Comparison of ENCODE assay signal across 12 mouse cellular contexts in genomic region chr13:41079859-41080258, GRCm38 (mm10). TPM values are rescaled to one million over a fixed set of nuclear protein-coding genes. Genes with fewer than 3 reads are reported as not detected.
A peak's percentile ranks its signal among the peaks of the same experiment; 100 is the strongest.
DNase-seq lines count a peak whose midpoint lies in the region; ATAC-seq and TF ChIP-seq lines count a peak whose summit lies in the region.
"Had no signal": no experiment of that assay in that cellular context is flagged by ENCODE, and none has a peak within 500 bp of the region (broad histone marks: within the 10 kb centered on the region; RNA-seq: fewer than 3 reads in every experiment).

No protein-coding gene starts in this region.

- H3K9me3 ChIP-seq in kidney, postnatal 0 days (replicated peaks; ENCODE audit: low read length) = no peaks in the 10 kb centered on the region
- no peaks in the 10 kb centered on the region for H3K9me3 ChIP-seq in forebrain, embryonic 14.5 days (replicated peaks; ENCODE audit: control insufficient read depth, low read length)
- H3K9me3 ChIP-seq in hindbrain, postnatal 0 days (ENCODE audit: low read length) = no peaks in the 10 kb centered on the region
- H3K9me3 ChIP-seq in neural tube, embryonic 14.5 days (ENCODE audit: control insufficient read depth, low read length) = no peaks in the 10 kb centered on the region

- no peak for ATAC-seq in kidney, postnatal 0 days (replicated peaks; ENCODE audit: low FRiP score, low read depth)
- no peak for ATAC-seq in forebrain, embryonic 14.5 days
- no peak for ATAC-seq in hindbrain, postnatal 0 days
- ATAC-seq in neural tube, embryonic 14.5 days (ENCODE audit: low read depth) = no peak

- 66% methylated on average over 5 of the region's 5 CpGs for WGBS in kidney, postnatal 0 days
- 48% methylated on average over 5 of the region's 5 CpGs for WGBS in forebrain, embryonic 14.5 days
- 57% methylated on average over 5 of the region's 5 CpGs for WGBS in hindbrain, postnatal 0 days
- WGBS in neural tube, embryonic 14.5 days = 61% methylated on average over 5 of the region's 5 CpGs

- no peak overlapping the region for H3K4me3 ChIP-seq in kidney, postnatal 0 days (replicated peaks; ENCODE audit: low read depth, low read length)
- no peak overlapping the region for H3K4me3 ChIP-seq in forebrain, embryonic 14.5 days (ENCODE audit: low read depth, low read length)
- H3K4me3 ChIP-seq in hindbrain, postnatal 0 days (ENCODE audit: low read length) = peak overlapping the region; percentile 52
- H3K4me3 ChIP-seq in neural tube, embryonic 14.5 days (ENCODE audit: low read depth, low read length) = peak overlapping the region; percentile 44; the same call in 1 of the 2 replicates

- no peak for TF ChIP-seq CTCF in kidney, postnatal 0 days (IDR thresholded peaks at IDR 0.05; ENCODE audit: low read depth)
- no peak for TF ChIP-seq CTCF in hindbrain, postnatal 0 days (IDR thresholded peaks at IDR 0.05; ENCODE audit: low read depth)

- no peaks in the 10 kb centered on the region for H3K36me3 ChIP-seq in kidney, postnatal 0 days (ENCODE audit: insufficient read depth, low read length)
- H3K36me3 ChIP-seq in forebrain, embryonic 14.5 days (ENCODE audit: control insufficient read depth, insufficient read depth, low read length) = no peaks in the 10 kb centered on the region
- no peaks in the 10 kb centered on the region for H3K36me3 ChIP-seq in hindbrain, postnatal 0 days (ENCODE audit: insufficient read depth, low read length)
- no peaks in the 10 kb centered on the region for H3K36me3 ChIP-seq in neural tube, embryonic 14.5 days (ENCODE audit: control insufficient read depth, insufficient read depth, low read length)

- 0 out of 2 replicates have a peak, but pooled peaks cover 3% of the 10 kb centered on the region for H3K27me3 ChIP-seq in kidney, postnatal 0 days (ENCODE audit: insufficient read depth, low read length)
- peaks cover 6% of the 10 kb centered on the region; the same call in 1 of the 2 replicates for H3K27me3 ChIP-seq in forebrain, embryonic 14.5 days (replicated peaks; ENCODE audit: control insufficient read depth, insufficient read depth, low read length)
- 0 out of 2 replicates have a peak, but pooled peaks cover 7% of the 10 kb centered on the region for H3K27me3 ChIP-seq in hindbrain, postnatal 0 days (ENCODE audit: insufficient read depth, low read length)
- H3K27me3 ChIP-seq in neural tube, embryonic 14.5 days (ENCODE audit: control insufficient read depth, insufficient read depth, low read length) = no peaks in the 10 kb centered on the region

- H3K27ac ChIP-seq in kidney, postnatal 0 days = no peak overlapping the region
- no peak overlapping the region for H3K27ac ChIP-seq in forebrain, embryonic 14.5 days (ENCODE audit: low read depth, low read length)
- H3K27ac ChIP-seq in hindbrain, postnatal 0 days = no peak overlapping the region
- H3K27ac ChIP-seq in neural tube, embryonic 14.5 days (ENCODE audit: low read depth, low read length) = no peak overlapping the region

- peak overlapping the region; percentile 75; the same call in 1 of the 2 replicates for H3K4me2 ChIP-seq in kidney, postnatal 0 days (ENCODE audit: low read length)
- peak overlapping the region; percentile 73; the same call in 1 of the 2 replicates for H3K4me2 ChIP-seq in forebrain, embryonic 14.5 days (ENCODE audit: low read length)
- H3K4me2 ChIP-seq in hindbrain, postnatal 0 days (ENCODE audit: low read depth, low read length) = peak overlapping the region; percentile 69
- peak overlapping the region; percentile 72; the same call in 1 of the 2 replicates for H3K4me2 ChIP-seq in neural tube, embryonic 14.5 days (ENCODE audit: low read depth, low read length)

- no peak for DNase-seq in kidney, postnatal 0 days (ENCODE audit: low spot score)
- no peak for DNase-seq in kidney, postnatal 36 days
- DNase-seq in forebrain, embryonic 14.5 days (ENCODE audit: low spot score) = no peak
- DNase-seq in hindbrain, postnatal 0 days (ENCODE audit: low spot score) = no peak
- DNase-seq in retina, embryonic 14.5 days (ENCODE audit: low spot score) = no peak
- DNase-seq in adrenal gland, postnatal 36 days = no peak

- 0 out of 2 replicates have a peak, but pooled peaks cover 4% of the 10 kb centered on the region for H3K4me1 ChIP-seq in kidney, postnatal 0 days (replicated peaks; ENCODE audit: insufficient read depth, low read length)
- H3K4me1 ChIP-seq in forebrain, embryonic 14.5 days (ENCODE audit: control insufficient read depth, insufficient read depth, low read length) = 0 out of 2 replicates have a peak, but pooled peaks cover 4% of the 10 kb centered on the region
- no peaks in the 10 kb centered on the region for H3K4me1 ChIP-seq in hindbrain, postnatal 0 days (ENCODE audit: insufficient read depth, low read length)
- H3K4me1 ChIP-seq in neural tube, embryonic 14.5 days (ENCODE audit: control insufficient read depth, insufficient read depth, low read length) = no peaks in the 10 kb centered on the region

- H3K9ac ChIP-seq in kidney, postnatal 0 days (ENCODE audit: low read depth, low read length) = no peak overlapping the region
- no peak overlapping the region for H3K9ac ChIP-seq in forebrain, embryonic 14.5 days (ENCODE audit: low read length)
- no peak overlapping the region for H3K9ac ChIP-seq in hindbrain, postnatal 0 days (replicated peaks; ENCODE audit: low read length)
- H3K9ac ChIP-seq in neural tube, embryonic 14.5 days (replicated peaks; ENCODE audit: low read depth, low read length) = no peak overlapping the region

RNA-seq across cellular contexts. Expression of gene Mak, which starts 0.4 kb away (rescaled TPM):
- 0.37 and 0.66 TPM in 2 replicates for polyA plus RNA-seq in kidney, postnatal 0 days (2015; fragmentation: Nextera tagmentation; extraction: Ambion mirVana)
- 1.2 and 1.8 TPM in 2 replicates for polyA plus RNA-seq in forebrain, embryonic 14.5 days (2014; fragmentation: Nextera tagmentation; extraction: Ambion mirVana)
- total RNA-seq in hindbrain, postnatal 0 days (2014; rRNA removed) = 0.18 and 1.2 TPM in 2 replicates
- polyA plus RNA-seq in hindbrain, postnatal 0 days (2015; fragmentation: Nextera tagmentation; extraction: Ambion mirVana) = 1.3 and 1.4 TPM in 2 replicates
- polyA plus RNA-seq in neural tube, embryonic 14.5 days (2014; fragmentation: Nextera tagmentation; extraction: Ambion mirVana) = 0.72 and 0.83 TPM in 2 replicates
- total RNA-seq in adrenal gland, postnatal 36 days (2021) = not detected
- total RNA-seq: common myeloid progenitor, adult 5-6 weeks; MEL had no signal

RNA-seq across cellular contexts. Expression of gene Gcm2, which starts 31.0 kb away (rescaled TPM):
- polyA plus RNA-seq in kidney, postnatal 0 days (2015; fragmentation: Nextera tagmentation; extraction: Ambion mirVana) = not detected in 2 replicates
- not detected in 2 replicates for polyA plus RNA-seq in forebrain, embryonic 14.5 days (2014; fragmentation: Nextera tagmentation; extraction: Ambion mirVana)
- total RNA-seq in hindbrain, postnatal 0 days (2014; rRNA removed) = not detected in 2 replicates
- not detected in 2 replicates for polyA plus RNA-seq in hindbrain, postnatal 0 days (2015; fragmentation: Nextera tagmentation; extraction: Ambion mirVana)
- polyA plus RNA-seq in neural tube, embryonic 14.5 days (2014; fragmentation: Nextera tagmentation; extraction: Ambion mirVana) = not detected in 2 replicates
- not detected for total RNA-seq in adrenal gland, postnatal 36 days (2021)
- total RNA-seq: adrenal gland, postnatal 10 days; common myeloid progenitor, adult 5-6 weeks; left cerebral cortex, postnatal 4 days; MEL had no signal
- polyA plus RNA-seq: urinary bladder, adult 2 months had no signal

RNA-seq across cellular contexts. Expression of gene Sycp2l, which starts 34.2 kb away (rescaled TPM):
- not detected in 2 replicates for polyA plus RNA-seq in kidney, postnatal 0 days (2015; fragmentation: Nextera tagmentation; extraction: Ambion mirVana)
- polyA plus RNA-seq in forebrain, embryonic 14.5 days (2014; fragmentation: Nextera tagmentation; extraction: Ambion mirVana) = 0.08 TPM in 1 of 2 replicates, not detected in the other
- not detected in 2 replicates for total RNA-seq in hindbrain, postnatal 0 days (2014; rRNA removed)
- polyA plus RNA-seq in hindbrain, postnatal 0 days (2015; fragmentation: Nextera tagmentation; extraction: Ambion mirVana) = 0.23 TPM in 1 of 2 replicates, not detected in the other
- not detected in 2 replicates for polyA plus RNA-seq in neural tube, embryonic 14.5 days (2014; fragmentation: Nextera tagmentation; extraction: Ambion mirVana)
- not detected for total RNA-seq in adrenal gland, postnatal 36 days (2021)
- total RNA-seq: adrenal gland, postnatal 10 days; common myeloid progenitor, adult 5-6 weeks; MEL had no signal
- polyA plus RNA-seq: urinary bladder, adult 2 months had no signal

Comparison
In these comparisons a context has a peak if more than half of its experiments do, and no peak if none do; other contexts are left out.
1. H3K4me3 ChIP-seq: peak in hindbrain, postnatal 0 days (single experiment) and neural tube, embryonic 14.5 days (single experiment); none in kidney, postnatal 0 days (single experiment) and forebrain, embryonic 14.5 days (single experiment).
2. Peak in every context shown above with its lines, with median percentiles within 50 percentile points of each other: H3K4me2 ChIP-seq.